Mouse (Mus musculus) small intestine, adult 2 months (tissue): ENCODE data around the gene Rrad.

Experiments used
- CTCF ChIP-seq: fragments of 200-500 bp; IDR thresholded peaks from 2 replicates; pipeline ENCODE4 v1.5.1; 2012; ENCODE audit warnings: low read depth, mild to moderate bottlenecking, control low read depth, inconsistent platforms, low read length, moderate library complexity, mixed read lengths; ENCODE audit not compliant: insufficient replicate concordance, insufficient read length; ENCODE audit errors: extremely low read depth
- POLR2A ChIP-seq: fragments of 200-500 bp; IDR thresholded peaks from 2 replicates; pipeline ENCODE4 v1.6.1; 2012; ENCODE audit warnings: low read depth, mild to moderate bottlenecking, control low read depth, inconsistent platforms, low read length, moderate library complexity

DNA sequence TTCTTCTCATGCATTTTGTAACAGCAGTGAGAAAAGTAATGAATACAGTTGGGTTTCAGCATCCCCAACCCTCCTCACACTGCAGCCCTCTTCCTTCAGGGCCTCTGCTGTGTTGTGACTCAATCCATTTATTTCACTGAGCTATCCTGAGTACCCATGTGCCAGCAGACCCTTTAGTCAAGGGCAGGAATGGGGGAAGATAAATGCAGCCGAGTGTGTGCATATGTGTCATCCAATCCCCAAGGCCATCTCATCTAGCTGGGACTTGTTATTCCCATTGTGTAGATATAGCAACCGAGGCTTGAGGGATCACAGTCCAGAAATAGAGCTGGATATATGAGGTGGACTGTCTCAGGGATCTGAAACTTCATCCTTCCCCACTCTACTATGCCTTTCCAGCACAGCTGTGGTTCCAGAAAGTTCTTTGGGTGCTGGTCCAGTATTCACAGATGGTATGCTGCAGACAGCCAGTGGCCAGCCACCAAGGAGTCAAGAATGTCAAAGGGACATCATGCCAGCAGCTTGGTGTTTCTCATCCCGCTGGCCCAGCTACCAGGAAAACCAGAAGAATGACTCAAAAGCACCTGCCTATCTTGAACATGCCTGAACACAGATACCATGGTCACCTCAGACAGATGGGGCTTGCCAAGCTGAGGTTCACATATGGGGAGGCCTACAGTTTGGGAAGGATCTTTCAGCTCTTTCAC lies 4.0 kb upstream of the Rrad start:
- TF ChIP-seq CTCF (no peak), POLR2A (no peak)
